Mouse (Mus musculus): ENCODE measurements around the gene Tcf20.

Tcf20 gene

GRCm38 (mm10) chr15:82987732-82988112 is at the start of gene Tcf20:
TSS of gene Tcf20 (minus strand) at chr15:82987872.
- DNase-seq = peak; percentile 85 to 86

- peak; percentile 90 to 93 for DNase-seq
Observed at GRCm38 (mm10) chr15:83036900-83037519, 49.3 kb upstream of the Tcf20 start.

GRCm38 (mm10) chr15:83036089-83036488 is 48.4 kb upstream of the Tcf20 start:
- no peak for DNase-seq

GRCm38 (mm10) chr15:83034275-83034977 is 46.8 kb upstream of the Tcf20 start:
- DNase-seq = peak; percentile 61 to 76

- DNase-seq = peak; percentile 43 to 49
Observed at GRCm38 (mm10) chr15:83032981-83033541, 45.4 kb upstream of the Tcf20 start, which contains the start of gene Nfam1. TSS of gene Nfam1 (minus strand) at chr15:83033306.

GRCm38 (mm10) chr15:83030884-83031283 is 43.2 kb upstream of the Tcf20 start:
- DNase-seq = no peak

- no peak for DNase-seq
Observed at GRCm38 (mm10) chr15:83029725-83030718, 42.4 kb upstream of the Tcf20 start.

GRCm38 (mm10) chr15:83026129-83026528 is 38.5 kb upstream of the Tcf20 start:
- DNase-seq = no peak

GRCm38 (mm10) chr15:83025041-83025760 is 37.5 kb upstream of the Tcf20 start:
- no peak for DNase-seq

- DNase-seq = no peak
Observed at GRCm38 (mm10) chr15:83022947-83023346, 35.3 kb upstream of the Tcf20 start.

GRCm38 (mm10) chr15:83010990-83011664 is 23.5 kb upstream of the Tcf20 start:
- DNase-seq = peak; percentile 64 to 76

GRCm38 (mm10) chr15:83010423-83010822 is 22.8 kb upstream of the Tcf20 start:
- DNase-seq = no peak

GRCm38 (mm10) chr15:83009532-83009931 is 21.9 kb upstream of the Tcf20 start:
- DNase-seq = no peak

- DNase-seq = no peak
Observed at GRCm38 (mm10) chr15:83008761-83009423, 21.2 kb upstream of the Tcf20 start.

GRCm38 (mm10) chr15:83007346-83007920 is 19.8 kb upstream of the Tcf20 start:
- DNase-seq = no peak

GRCm38 (mm10) chr15:83002665-83003548 is 15.2 kb upstream of the Tcf20 start:
- DNase-seq = peak; percentile 90 to 96

- peak in 1 of 2 experiments; percentile 42 for DNase-seq
Observed at GRCm38 (mm10) chr15:82998811-82999221, 11.1 kb upstream of the Tcf20 start.

GRCm38 (mm10) chr15:82996431-82996830 is 8.8 kb upstream of the Tcf20 start:
- no peak for DNase-seq

- DNase-seq = no peak
Observed at GRCm38 (mm10) chr15:82995239-82995638, 7.6 kb upstream of the Tcf20 start.
